Mouse (Mus musculus): Measurements from ENCODE around the gene Spo11. TPM values are rescaled to one million over a fixed set of nuclear protein-coding genes. Genes with fewer than 3 reads are reported as not detected.

Spo11 gene
- total RNA-seq, 2 experiments from 2014 or later = not detected

GRCm38 (mm10) chr2:172959006-172959768 lies 18.3 kb upstream of the Spo11 start:
- no peak for DNase-seq

- no peak for DNase-seq
Observed at GRCm38 (mm10) chr2:172960350-172960749, 17.1 kb upstream of the Spo11 start.

DNA sequence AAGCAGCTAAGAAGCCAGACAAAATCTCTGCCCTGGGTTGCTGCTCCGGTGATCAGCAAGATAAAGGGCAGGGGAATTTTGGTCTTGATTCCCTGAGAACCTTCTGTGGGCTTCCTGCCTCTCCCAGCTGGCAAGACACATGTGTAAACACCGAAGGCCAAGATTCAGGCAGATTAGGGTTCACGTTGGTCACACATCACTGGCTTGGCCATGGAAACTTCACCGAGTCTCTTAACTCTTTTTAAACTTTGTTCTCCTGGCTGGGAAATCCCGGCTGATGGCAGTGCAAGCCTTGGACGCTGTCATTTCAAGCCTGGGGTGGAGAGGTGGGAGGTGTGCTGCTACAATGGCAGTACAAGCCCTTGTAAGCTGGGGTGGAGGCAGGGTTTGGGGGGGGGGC lies 16.3 kb upstream of the Spo11 start:
- DNase-seq = no peak

DNA sequence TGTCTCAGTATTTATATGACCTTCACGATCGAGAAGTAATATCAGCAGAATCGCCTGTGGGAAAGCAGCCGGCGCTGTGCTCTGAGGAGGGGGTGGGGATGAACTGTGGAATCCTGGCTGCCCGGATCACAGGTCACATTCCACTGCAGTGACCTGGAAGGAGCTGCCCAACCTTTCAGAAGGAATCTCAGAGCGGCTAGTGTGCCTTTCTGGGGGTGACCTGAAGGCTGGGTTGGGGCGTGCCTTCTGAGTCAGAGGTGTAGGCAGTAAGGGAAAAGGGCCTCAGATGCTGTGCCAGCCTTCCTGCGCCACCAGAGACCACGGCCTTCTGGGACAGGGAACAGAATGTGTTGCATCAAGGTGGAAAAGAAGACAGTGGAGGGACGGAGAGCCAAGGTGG lies 12.3 kb upstream of the Spo11 start:
- DNase-seq = no peak

DNA sequence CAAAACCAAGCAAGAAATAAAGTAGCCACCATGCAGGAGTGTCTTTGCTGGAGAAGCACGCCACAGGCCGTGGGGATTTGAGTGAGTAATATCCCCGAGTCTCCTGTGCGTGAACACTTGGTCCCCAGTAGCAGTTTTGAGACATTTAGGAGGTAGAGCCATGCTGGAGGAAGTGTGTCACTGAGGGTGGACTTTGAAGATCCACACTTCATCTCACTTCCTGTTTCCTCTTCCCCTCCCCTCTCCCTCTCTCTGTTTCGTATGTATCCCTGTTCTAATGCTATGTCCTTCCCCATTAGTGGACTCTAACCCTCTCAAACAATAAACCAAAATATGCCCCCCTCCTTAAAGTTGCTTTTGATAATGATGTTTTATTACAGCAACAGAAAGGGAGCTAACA lies 11.0 kb upstream of the Spo11 start:
- no peak for DNase-seq

DNA sequence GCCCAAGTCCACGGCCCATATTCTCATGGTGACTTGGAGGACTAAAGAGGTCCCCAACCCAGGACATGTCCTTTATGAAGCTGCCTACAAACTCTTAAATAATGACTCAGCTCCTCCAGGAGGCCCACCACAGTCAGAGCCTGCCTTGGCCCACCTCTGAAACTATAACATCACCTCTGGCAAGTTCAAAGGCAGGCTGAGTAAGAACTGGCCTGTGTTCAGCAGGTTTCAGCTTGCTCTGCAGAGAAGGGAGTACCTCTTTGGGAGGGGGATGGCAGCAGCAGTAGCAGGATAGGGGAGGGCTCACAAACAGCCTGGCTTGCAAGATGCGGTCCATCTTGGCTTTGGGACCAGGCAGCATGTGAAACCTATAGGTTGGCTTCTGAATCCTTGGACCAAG lies 5.6 kb upstream of the Spo11 start:
- DNase-seq = no peak

DNA sequence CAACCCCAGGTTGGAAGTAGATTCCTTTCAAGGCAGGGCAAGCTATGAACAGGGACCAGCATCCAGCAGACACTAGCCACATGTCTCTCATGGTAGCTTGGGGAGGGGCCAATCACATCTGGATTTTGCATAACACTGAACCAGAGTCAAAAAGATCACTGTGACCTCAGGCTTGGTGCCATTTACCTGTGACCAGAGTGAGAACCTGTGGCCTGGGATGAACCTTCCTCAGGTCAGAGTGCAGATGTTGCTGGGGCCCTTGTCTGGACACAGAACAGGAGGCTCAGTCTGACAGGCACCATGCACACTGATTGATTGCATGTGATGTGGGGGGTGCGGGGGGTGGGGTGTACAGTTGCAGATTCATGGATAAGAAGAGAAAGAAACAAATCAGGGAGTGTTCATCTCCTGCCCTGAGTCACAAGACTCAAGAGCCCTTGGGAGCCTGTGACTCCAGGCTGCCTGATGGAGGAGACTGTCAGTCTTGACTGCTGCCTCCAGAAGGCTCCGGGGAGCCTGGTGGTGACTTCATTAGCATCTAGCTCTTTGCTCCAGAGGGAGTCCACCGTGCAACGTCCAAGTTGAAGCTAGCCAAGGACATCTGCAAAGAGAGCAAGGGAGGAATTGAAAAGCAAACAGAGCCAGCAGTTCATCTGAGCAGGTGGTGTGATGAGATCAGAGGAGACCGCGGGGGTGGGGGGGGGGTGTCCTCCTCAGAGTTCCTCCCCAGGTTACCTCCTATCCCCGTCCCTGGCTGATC lies 3.5 kb upstream of the Spo11 start:
- DNase-seq = no peak

- no peak for DNase-seq
Observed at GRCm38 (mm10) chr2:172974701-172975100, 2.8 kb upstream of the Spo11 start.

DNA sequence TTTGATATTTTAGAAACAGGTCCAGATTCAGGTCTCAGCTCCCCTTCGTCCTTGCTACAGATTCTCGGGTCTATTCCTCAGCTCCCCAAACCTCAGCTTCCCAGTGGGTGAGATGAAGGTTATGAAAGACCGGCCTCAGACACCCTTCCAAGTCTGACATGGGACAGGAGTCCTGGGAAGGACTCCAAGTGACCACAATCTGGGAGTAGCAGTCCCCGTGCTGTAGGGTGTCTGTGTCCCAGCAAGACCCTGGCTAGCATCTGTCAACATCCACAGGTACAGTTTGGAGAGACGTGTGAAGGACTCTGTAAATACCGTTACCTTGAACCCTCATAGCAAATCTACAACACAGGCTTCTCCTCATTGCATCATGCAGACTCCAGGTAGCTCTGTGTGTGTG lies 2.3 kb upstream of the Spo11 start:
- no peak for DNase-seq

DNA sequence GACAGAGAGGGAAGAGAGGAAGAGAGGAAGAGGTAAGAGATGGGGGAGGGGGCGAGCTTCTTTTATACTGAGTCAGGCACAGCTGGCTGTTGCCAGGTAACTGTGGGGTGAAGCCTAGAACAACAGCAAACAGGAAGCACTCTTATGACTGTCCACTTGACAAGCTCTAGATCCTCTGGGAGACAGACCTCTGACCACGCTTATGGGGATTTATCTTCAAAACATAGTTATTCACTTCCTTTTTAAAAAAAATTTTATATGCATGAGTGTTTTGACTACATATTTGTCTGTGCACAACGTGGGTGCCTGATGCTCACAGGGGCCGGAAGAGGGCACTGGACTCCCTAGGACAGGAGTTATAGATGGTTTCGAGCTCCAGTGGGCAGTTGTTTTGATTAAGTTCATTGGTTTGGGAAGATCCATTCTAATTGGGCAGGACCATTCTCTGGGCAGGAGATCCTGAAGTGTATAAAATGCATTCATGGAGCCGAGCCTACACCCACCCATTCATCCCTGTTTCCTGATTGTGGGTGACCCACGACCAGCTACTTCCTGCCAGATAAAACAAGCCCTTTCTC lies 750 bp upstream of the Spo11 start:
- no peak for DNase-seq

DNA sequence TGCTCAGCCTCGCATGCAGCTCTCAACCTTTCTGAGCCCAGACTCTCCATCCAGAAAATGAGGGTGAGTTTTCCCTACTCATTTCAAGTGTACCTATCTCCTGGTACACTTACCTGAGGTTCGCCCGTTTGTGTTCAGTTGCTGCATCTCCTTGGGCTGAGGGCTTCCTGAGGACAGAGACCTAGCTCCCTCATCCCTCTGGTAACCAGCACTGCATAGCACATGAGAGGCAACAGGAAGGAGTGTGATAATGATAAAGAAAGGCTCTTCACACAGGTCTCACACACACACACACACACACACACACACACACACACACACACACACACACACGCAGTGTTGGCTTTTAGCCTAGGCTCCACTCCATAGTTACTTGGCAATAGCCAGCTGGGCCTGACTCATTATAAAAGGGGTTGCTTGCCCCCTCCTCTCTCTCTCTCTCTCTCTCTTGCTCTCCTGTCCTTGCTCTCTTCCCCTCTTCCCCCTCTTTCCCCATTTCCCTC lies 682 bp downstream of the Spo11 start:
- DNase-seq = no peak

- DNase-seq = no peak
Observed at GRCm38 (mm10) chr2:172979666-172980345, 2.3 kb downstream of the Spo11 start.

- DNase-seq = no peak
Observed at GRCm38 (mm10) chr2:172982776-172983561, 5.5 kb downstream of the Spo11 start.

DNA sequence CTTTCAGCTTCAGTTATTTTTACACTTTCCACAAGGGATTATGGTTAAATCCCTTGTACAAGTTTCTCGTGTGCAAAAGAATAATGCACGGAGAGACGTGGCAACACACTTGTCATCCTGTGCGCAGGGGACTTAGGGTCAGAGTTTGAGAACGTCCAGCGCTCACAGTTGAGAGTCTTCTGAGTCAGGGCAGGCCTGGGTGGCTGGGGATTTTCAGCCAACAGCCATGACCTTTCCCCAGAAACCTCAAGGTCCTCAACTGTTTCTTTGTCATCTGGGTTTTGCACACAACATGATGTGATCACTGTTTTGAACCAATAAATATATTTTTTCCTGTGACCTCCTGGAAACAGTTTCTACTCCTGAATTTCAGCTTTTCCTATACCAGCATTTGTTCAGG lies 12.7 kb downstream of the Spo11 start:
- no peak for DNase-seq

DNA sequence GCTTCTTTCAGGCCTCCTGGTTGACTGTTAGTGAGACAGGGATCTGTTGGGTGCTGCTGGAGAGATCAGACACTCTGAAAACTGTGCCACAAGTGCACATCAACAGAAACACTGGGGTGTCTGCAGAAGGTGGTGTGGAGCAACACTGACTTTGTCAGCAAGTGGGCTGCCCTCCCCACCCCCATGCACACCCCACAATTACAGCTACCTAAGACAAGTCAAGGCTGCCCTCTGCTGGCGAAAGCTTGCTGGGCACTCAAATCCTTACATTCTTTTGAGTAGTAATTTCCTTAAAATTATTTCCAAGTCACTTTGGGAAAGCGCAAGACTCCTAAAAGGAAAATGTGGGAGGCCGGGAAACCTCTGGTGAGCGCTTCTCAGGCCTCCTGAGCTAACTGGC lies 18.7 kb downstream of the Spo11 start:
- peak; percentile 68 to 70 for DNase-seq

DNA sequence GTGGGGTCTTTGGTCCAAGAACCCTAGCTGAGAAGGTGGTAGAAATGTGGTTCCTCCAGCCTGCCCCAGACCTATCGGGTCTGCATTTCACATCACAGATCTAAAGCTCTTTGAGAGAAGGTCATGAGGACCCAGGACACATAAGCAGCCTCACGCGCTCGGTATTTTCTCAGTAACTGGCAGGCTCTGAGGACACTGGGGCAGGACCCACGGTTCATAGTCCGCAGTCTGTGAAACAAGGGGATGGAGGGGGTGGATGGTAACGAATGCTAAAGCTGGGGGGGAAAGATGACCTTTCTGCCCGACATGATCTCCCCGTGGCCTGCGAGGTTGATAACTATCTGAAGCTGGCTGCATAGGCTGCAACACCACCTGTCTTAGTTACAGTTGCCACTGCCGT lies 20.2 kb downstream of the Spo11 start:
- DNase-seq = no peak

GRCm38 (mm10) chr2:172998478-172998877 lies 21.0 kb downstream of the Spo11 start:
- DNase-seq = no peak

DNA sequence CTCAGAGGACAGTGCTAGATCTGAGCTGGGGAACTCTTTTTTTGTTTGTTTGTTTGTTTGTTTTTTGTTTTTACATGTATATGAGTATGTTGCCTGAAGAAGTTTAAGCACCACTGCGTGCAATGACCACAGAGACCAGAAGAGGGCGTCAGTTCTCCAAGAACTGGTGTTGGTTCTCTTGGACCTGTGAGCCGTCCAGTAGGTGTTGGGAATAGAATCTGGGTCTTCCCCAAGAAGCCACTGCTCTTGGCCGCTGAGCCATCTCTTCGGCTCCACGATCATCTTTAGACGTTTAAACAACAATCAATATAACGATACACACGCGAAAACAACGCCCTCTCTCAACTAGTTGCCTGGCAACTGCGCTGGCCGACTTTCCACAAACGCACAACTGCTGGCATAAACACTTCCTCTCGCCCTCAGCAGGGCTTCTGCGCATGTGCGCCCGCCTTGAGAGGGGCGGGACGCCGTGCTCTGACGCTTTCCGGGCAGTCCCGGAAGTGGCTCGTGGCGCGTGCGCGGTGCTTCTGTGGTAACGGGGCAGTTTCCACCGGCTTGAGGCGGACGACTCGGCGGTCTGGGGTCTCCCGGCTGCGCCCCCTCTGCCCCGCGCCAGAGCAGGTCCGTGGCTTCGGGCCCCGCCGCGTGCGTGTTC lies 22.3 kb downstream of the Spo11 start, which contains the start of gene Rae1:
TSS of gene Rae1 (plus strand) at position 488 of the 655 bp plus-strand sequence.
- peak; percentile 99 for DNase-seq

DNA sequence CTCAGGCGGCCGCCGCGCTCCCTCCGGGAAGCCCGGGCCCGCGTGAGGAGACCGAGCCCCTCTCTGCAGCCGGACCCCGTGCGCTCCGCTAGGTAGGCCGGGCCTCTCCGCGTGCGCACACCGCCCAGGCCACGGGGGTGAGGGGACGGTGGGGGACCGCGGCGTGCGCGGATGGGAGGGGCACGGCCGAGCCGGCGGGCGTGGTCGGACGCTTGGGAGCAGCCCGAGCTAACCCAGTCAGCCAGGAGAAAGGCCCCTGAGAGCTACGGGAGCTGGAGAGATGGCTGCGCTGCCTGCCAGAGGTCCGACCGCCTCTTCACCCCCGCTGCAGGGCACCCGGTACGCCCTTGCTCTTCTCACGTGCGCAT lies 22.8 kb downstream of the Spo11 start:
- peak in 1 of 2 experiments; percentile 60 for DNase-seq

DNA sequence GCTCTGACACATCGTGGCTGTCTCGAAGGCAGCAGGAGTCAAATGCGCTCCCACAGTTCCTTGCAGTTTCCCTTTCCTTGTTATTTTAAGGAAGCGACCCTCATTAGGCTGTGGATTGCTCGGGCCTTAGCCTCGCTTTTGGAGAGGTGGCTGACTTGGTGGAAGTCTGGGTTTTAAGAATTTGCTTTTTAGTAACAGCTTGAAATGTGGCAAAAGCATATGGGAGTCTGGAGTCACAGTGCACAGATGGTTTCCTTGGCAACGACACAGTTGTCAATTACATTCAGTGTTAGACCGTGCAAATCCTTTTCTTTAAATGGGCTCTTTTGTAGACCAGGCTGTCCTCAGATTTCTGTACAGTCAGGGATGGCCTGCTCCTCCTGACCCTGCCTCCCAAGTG lies 23.4 kb downstream of the Spo11 start:
- peak in 1 of 2 experiments; percentile 48 for DNase-seq

- no peak for DNase-seq
Observed at GRCm38 (mm10) chr2:173003737-173004136, 26.2 kb downstream of the Spo11 start.

Measured in layer of hippocampus, postnatal 36 days (tissue).